Mouse (Mus musculus): ENCODE results near the gene Ube2g2.
"Not testable (repeated sequence)": the region's sequence is repeated elsewhere in the genome, so short reads cannot be mapped to it uniquely, and the experiment has no call there.

DNA sequence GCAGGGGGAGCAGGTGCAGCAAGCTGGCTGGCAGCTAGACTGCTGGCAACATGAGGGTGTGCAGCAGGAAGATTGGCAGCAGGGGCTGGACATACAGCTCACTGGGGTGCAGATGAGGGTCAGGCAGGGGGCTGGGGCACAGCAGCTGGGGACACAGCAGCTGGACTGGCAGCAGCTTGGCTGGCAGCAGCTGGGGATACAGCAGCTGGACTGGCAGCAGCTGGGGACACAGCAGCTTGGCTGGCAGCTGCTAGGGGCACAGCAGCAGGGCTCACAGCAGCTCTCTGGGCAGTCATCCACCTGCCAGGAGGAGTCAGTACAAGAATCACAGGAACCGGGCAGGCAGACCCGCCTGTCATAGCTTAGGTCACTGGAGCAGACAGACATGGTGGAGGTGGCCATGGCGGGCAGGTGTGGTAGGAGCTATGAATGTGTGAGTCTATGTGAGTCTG is 68.3 kb downstream of the Ube2g2 start, which contains the start of gene Gm19402:
- TF ChIP-seq CTCF, EP300 (IDR thresholded peaks at IDR 0.05): not testable (repeated sequence)

Measured in lung, postnatal 0 days (tissue).